Mouse (Mus musculus): ENCODE results near the gene Mtg1.

Mtg1 gene

DNA sequence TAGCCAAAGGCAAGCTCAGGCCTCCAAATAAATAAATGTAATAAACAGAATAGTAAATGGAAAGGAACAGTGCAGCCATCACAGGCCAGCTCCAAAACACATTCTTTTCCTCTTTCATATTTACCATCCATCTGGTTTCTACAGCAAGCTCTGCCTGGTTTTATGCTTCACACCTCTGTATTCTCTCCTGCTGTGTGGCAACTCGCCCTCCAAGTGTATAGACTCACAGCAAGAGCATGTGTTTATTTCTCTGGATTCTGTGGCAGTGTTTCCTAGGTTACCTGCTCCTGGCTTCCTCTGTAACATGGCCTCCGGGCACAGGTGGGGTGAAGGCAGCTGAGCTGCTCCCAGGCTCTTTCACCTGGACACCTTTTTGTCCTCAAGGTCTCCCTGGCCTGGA is 55.1 kb downstream of the Mtg1 start:
- DNase-seq, result no peak

DNA sequence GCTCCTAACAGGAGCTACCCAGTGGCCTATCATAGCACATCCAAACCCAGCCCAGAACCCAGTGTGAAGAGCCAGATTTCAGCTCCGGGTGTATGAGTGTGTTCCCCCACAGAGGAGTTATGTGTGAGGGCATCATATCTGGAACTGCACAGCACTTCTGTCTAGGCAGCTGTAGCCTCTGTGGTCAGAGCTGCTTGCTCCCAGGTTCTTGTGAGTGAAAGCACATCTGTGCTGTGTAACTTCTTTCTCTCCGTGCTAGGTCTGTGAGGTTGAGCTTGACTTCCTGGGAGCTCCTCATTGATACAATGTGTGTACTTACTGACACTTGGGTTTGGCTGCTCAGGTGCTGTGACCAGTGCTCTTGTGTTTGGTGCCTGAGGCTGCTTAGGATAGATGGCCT is 55.5 kb downstream of the Mtg1 start:
- DNase-seq, result no peak

GRCm38 (mm10) chr7:140194031-140194430 is 56.7 kb downstream of the Mtg1 start:
- no peak for DNase-seq

- no peak for DNase-seq
Observed at GRCm38 (mm10) chr7:140196002-140196401, 58.6 kb downstream of the Mtg1 start.

Data from liver (tissue).